Mouse (Mus musculus) thymus, postnatal 0 days (tissue): ENCODE measurements around the gene Ube2o. TPM values are rescaled to one million over a fixed set of nuclear protein-coding genes. Genes with fewer than 3 reads are reported as not detected.

Source experiments
- DNase-seq: peaks from one replicate; pipeline ENCODE4 v3.0.0-alpha.2; 2015; ENCODE audit warnings: low spot score
- polyA plus RNA-seq: library from polyadenylated mRNA; unstranded; fragments of >200 nt; fragmentation: Nextera tagmentation; extraction: Ambion mirVana; gene quantifications from 2 replicates; pipeline ENCODE4 v1.2.1, GENCODE M21; 2015

The Ube2o gene
- polyA plus RNA-seq, 1 experiment from 2014 or later = 6.8 TPM

DNA sequence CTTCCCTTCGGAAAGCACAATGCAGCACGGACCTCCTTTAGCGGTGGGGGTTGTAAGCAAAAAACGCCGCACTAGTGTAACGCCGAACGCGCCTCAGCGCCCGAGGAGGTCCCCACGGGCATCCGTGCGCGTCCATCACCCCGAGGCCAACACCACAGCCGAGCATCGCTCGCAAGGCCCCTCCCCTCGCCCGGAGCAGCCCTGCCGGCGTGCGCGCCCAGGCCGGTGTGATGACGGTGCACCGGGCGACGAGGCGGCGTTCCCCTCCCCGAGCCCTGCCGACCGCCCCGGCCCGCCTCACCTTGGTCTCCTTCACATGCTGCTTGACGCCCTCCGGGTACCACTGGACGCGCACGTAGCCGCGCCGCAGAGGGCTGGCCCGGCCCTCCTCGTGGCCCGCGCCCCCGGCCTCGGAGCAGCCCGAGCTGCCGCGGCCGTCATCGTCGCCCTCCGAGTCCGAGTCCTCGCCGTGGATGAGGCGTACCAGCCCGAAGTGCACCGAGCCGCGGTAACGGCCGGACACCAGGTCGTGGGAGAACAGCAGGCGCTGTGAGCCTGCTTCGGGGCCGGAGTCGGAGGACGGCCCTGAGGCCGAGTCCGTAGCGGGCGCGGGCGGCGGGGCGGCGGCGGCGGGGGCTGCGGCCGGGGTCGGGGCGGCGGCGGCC is 404 bp downstream of the Ube2o start:
- peak; percentile 43 for DNase-seq

DNA sequence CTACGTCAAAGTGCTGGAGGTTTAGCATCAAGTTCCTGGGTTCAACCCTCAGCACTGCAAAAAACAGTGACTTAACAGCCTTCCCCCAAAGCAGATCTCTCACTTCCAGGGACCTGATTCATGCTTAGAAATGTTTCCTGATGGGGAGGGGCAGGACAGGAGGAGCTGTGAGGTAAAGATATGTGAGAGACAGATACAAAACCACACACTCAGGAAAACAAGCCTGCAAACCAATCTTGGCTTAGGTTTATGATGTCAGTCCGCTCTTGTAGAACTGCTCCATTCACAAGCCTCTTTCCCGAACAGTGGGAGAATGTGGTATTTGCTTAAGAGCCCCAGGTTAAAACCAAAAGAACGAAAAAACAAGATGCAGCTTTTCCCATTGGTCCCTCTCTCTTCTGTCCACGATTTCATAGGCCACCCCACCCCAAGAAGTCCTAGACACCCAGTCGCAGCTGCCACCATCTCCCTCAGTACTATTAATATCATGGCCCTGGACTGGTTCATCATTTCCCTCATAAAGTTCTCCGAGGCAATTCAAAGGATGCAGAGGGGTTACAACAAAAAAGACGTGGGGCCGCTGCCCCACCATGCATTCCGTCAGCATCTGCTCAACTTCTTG is 1.1 kb downstream of the Ube2o start:
- DNase-seq = no peak

- DNase-seq = no peak
Observed at GRCm38 (mm10) chr11:116579280-116579679, 2.0 kb downstream of the Ube2o start.

DNA sequence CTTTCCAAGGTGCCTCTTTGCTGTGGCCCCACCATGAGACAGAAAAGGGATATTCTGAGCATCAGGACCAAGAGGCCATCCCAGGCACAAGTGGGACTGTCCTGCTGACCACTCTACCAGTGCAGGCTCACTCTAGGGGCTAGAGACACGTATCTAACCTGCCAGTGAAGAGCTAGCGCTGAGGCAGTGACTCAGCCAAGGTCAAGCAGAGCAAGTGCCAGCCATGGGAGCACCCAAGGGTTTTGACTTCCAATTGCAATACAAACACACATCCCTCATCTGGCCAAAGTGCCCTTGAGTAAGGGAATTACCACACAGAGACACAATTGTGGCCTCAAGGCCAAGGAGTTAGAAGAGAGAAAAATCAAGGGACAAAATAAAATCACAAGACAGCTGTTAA is 5.9 kb downstream of the Ube2o start:
- no peak for DNase-seq

- no peak for DNase-seq
Observed at GRCm38 (mm10) chr11:116574982-116575381, 6.3 kb downstream of the Ube2o start.

DNA sequence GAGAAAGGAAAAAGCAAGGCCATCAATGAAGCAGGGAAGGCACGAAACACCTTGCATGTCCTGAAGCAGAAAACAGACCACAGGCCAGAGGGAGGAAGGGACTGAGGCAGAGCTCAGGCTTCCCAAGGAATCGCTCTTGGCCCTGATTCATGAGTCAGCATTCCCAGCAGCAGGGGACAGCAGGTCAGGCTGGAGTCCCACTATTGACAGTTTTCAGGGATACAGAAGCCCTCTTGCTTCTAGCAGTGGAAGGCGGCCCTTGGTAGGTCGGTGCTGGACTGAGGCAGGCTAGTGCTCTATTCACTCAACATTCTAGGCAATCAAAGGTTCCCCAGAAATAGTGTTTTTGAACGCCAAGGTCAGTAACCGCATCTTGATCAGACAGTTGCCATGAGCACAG is 6.8 kb downstream of the Ube2o start:
- no peak for DNase-seq

GRCm38 (mm10) chr11:116572756-116573543 is 8.3 kb downstream of the Ube2o start:
- no peak for DNase-seq

DNA sequence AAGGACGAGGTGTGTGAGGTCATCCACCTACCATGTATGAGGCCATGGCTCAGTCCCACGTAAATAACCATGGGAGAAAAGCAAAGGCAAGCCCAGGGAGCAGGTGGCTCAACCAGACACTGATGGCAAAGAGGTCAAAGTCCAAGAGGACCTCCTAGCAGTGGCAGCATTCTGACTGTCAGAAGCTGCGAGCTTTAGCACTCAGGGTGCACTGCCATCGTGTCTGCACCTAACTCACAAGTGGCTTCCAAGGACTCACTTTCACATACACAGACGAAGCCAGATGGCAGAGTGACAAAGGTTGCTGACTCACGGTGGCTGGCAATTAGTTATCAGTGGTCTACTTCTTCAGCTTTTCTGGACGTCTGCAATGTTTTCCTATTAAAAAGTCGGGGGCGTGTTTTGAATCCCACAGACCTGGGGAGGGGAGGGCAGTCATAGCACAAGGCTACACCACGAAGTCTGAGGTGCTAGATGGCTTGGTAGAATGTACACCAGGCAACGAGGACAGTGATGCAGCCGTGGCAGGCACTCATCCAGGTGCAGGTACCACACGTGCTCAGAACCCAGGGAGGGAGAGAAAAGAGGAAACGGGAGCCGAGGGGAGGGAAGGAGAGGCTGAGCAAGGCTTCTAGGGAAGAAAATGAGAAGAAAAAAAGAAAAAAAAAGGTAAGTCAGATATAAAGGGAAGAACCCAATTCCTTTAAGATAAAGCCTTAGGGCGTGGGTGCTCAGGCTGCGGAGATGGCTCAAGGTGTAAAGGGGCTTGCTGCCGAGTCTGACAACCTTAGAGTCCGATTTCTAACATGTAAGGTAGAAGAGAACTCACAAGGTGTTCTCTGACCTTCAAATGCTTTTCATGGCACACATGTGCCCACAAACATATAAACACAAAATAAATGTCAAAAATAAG is 9.2 kb downstream of the Ube2o start:
- no peak for DNase-seq

- no peak for DNase-seq
Observed at GRCm38 (mm10) chr11:116570821-116571220, 10.4 kb downstream of the Ube2o start.

DNA sequence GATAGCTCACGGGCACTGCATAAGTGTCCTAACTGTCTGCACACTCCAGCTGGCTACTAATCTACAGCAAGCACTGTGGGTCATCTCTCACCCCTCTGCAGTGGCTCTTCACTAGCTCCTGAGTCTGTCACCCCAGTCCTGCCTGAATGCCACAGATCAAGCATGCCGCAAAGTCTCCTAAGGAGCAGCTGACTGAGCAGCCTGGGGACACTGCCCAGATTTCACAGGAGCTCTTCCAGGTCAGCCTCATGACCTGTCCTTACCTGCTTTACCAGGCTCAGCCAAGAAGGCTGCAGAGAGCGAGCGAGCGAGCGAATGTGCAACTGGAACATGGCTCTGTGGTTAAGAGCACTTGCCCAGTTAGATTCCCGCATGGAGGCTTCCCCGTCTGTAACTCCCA is 13.7 kb downstream of the Ube2o start:
- DNase-seq = no peak

GRCm38 (mm10) chr11:116565283-116566041 is 15.8 kb downstream of the Ube2o start:
- no peak for DNase-seq

DNA sequence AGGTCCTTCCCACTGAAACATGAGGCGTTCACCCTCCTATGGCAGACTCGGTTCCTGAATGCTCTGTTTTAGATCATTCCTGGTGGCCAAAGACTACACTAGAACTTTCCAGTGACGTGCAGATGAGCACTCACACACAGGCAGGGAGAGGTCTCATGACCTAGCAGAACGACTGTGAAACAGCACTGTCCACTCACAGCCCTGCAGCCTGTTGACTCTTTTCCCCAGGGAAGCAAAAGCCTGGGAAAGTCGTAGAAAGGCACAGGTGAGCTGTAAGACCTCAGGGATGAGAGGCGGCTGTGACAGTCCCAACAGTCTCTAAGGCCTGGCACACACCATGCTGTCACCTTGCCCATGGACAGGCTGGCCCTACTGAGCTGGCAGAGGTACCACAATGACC is 24.9 kb downstream of the Ube2o start:
- no peak for DNase-seq

DNA sequence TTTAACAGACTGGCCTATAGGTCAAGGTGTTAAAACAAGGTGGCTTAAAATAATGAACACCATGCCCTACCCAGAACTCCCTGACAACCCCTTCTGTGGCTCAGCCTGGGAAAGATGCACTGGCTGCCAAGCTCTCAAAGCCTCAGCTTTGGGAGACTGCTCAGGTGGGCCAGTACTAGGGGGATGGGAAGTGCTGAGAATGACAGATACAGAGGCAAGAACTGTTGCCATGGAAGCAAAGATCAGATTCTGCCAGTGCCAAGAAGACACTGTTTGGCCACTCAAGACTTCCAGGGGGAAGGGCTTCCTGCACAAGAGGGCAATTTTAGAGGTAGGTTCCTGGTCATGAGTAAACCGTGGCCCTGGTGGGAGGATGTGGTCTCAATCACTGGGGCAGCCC is 25.7 kb downstream of the Ube2o start:
- DNase-seq = no peak

- DNase-seq = peak; percentile 66
Observed at GRCm38 (mm10) chr11:116554171-116554878, 26.9 kb downstream of the Ube2o start.

DNA sequence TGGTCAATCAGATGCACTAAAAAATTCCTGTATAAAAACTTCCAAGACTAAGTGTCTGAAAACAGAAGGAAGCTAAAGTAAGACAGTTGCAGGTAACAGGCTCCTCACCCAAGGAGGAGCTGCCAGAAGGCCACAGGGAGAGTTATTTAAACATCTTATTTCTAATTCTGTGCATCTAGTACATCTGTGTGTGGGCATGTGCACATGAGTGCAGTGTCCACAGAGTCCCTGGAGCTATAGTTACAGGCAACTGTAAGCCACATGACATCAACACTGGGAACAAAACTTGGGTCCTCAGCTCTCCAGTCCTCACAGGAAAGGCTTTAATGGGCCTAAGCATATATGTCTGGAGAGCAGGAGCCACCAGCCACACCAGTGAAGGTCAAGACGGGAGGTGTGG is 29.1 kb downstream of the Ube2o start:
- no peak for DNase-seq

DNA sequence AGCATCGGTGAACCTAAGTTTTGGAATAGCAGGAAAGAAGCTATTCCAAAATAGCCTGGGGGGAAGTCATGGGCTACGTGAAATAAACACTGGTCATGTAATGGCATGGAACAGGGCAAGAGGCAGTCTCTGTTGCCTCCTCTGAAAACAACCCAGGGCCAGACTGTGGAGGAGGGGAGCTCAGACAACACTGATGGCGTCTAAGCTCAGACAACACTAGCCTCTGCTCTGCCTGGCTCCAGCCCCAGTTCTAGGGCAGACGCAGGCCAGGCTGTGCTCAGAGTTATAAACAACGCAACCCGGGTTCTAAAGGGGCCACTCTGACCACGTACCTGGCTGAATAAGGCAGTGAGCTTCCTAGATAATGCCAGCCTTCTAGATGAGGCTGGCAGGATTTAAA is 30.5 kb downstream of the Ube2o start:
- no peak for DNase-seq

DNA sequence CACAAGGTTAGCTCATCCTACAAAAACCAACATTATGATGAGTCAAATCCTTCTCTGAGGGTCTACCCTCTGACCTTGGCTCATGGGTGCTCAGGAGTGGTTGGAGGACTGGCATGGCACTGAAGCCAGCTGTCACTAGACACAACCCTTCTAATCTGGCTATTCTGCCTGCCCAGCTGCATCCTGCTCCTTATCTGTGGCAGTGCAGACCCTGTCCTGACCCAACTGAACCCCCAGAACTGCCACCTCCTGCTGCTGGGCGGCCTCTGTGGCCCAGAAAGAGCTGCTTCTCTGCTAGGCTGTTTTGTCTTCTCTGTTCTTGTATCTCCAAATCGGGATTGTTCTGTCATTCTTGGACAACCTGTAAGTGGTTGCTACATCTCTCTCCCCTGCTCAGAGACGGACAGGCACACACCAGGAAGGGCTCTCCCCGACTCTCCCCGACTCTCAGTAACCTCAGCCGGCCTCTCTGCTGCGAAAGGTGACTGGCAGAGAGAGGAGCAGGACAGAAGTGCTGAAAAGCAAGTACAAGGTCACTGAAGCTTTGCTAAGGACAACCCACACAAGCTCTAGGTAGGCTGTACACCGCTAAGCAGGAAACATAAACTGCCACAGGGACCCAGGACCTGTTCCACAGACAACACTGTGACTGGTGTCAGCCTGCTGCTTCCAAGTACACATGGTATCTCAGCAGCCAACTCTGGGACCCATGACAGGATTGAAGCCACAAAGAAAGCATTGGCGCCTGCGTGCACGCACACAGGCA is 31.8 kb downstream of the Ube2o start:
- DNase-seq = no peak

GRCm38 (mm10) chr11:116548780-116549179 is 32.5 kb downstream of the Ube2o start:
- DNase-seq = no peak
